Mouse (Mus musculus) spleen, adult 2 months (tissue): ENCODE measurements around the gene Sec24a. TPM values are rescaled to one million over a fixed set of nuclear protein-coding genes. Genes with fewer than 3 reads are reported as not detected.
"Not testable (repeated sequence)": the region's sequence is repeated elsewhere in the genome, so short reads cannot be mapped to it uniquely, and the experiment has no call there.

ENCODE experiments used
- DNase-seq, 2 experiments: peaks; one replicate each; pipeline versions ENCODE4 v3.0.0 to v3.0.0-alpha.2; 2012 to 2021; ENCODE audit warnings: low spot score in 2 of 2, low read depth in 1 of 2
- H3K27ac ChIP-seq: fragments of 200-500 bp; 2 replicates; pipeline ENCODE4 v1.5.1; 2012; ENCODE audit warnings: low read length, inconsistent platforms; ENCODE audit not compliant: insufficient read depth
- H3K27me3 ChIP-seq: fragments of 200-500 bp; 2 replicates; pipeline ENCODE4 v1.6.1; 2012; ENCODE audit warnings: mild to moderate bottlenecking, moderate library complexity, low read length, inconsistent platforms; ENCODE audit not compliant: control insufficient read depth, insufficient read depth
- H3K36me3 ChIP-seq: fragments of 200-500 bp; 2 replicates; pipeline ENCODE4 v1.6.1; 2012; ENCODE audit warnings: mild to moderate bottlenecking, low read length, inconsistent platforms; ENCODE audit not compliant: control insufficient read depth, insufficient read depth
- H3K4me1 ChIP-seq: fragments of 200-500 bp; 2 replicates; pipeline ENCODE4 v1.6.1; 2011; ENCODE audit warnings: inconsistent platforms; ENCODE audit not compliant: control insufficient read depth, insufficient read depth, insufficient read length
- H3K4me3 ChIP-seq: fragments of 200-500 bp; 2 replicates; pipeline ENCODE4 v1.5.1; 2011; ENCODE audit warnings: mild to moderate bottlenecking, inconsistent platforms; ENCODE audit not compliant: insufficient read depth, insufficient read length; ENCODE audit errors: extremely low read depth
- CTCF ChIP-seq: fragments of 200-500 bp; IDR thresholded peaks from 2 replicates; pipeline ENCODE4 v1.5.1; 2011; ENCODE audit warnings: mild to moderate bottlenecking, inconsistent platforms; ENCODE audit not compliant: insufficient read depth, insufficient read length, insufficient replicate concordance; ENCODE audit errors: extremely low read depth
- POLR2A ChIP-seq: fragments of 200-500 bp; IDR thresholded peaks from 2 replicates; pipeline ENCODE4 v1.6.1; 2011; ENCODE audit warnings: low read depth, low read length, inconsistent platforms
- WGBS: fragments of 180-500 bp; shearing (Covaris S2); methylation state at CpG from one replicate; pipeline ENCODE4 v1.1.7; 2018; 5-methylcytosine and 5-hydroxymethylcytosine counted together
- polyA plus RNA-seq: library from polyadenylated mRNA; depleted of rRNA; stranded (reverse); fragments of >200 nt; gene quantifications from 2 replicates; pipeline ENCODE4 v1.2.3, GENCODE M21; 2012

Sec24a gene
- polyA plus RNA-seq, 1 experiment = 10.0 TPM

DNA sequence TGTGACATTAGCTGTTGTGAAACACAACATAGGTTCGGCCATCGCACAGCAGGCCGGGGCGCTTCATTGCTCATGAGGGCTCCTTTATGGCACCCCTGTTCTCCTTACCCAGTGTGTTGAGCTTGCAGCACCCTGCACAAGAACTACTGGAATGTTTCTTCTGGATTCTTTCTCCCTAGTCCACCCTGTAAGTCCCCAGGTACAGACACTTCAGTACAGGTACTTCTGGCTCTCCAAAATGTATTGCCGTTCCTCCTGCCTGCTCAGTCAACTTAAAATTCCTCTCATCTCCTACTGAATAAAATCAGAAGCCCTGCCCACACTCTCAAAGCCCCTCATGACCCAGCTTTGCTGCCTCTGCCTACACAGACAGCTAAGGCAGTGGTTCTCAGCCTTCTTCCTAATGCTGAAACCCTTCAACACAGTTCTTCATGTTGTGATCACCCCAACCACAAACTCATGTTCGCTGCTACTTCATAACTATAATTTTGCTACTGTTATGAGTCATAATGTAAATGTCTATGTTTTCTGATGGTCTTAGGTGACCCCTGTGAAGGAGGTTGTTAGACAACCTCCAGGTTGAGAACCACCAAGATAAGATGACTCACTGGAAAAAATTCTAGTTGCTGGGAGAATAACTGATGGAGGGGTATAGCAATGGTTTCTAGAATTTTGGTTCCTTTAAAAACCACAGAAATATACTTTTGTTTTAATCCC, 3.3 kb downstream of the Sec24a start:
- no peak overlapping the region for H3K27ac ChIP-seq
- H3K4me1 ChIP-seq = peaks cover 7% of the 10 kb centered on the region
- H3K27me3 ChIP-seq = no peaks in the 10 kb centered on the region
- no peaks in the 10 kb centered on the region for H3K36me3 ChIP-seq
- TF ChIP-seq CTCF (no peak), POLR2A (no peak)
- 82% methylated on average over 6 of the region's 6 CpGs for WGBS
- H3K4me3 ChIP-seq = no peak overlapping the region
- no peak for DNase-seq

GRCm38 (mm10) chr11:51759251-51759650, 4.2 kb downstream of the Sec24a start:
- TF ChIP-seq POLR2A = no peak
- TF ChIP-seq CTCF = no peak
- Histone ChIP-seq H3K4me1 (peaks cover 3% of the 10 kb centered on the region), H3K27me3 (no peaks in the 10 kb centered on the region), H3K27ac (no peak overlapping the region), H3K4me3 (no peak overlapping the region), H3K36me3 (no peaks in the 10 kb centered on the region)
- WGBS = 84% methylated on average over 2 of the region's 2 CpGs
- DNase-seq = no peak

DNA sequence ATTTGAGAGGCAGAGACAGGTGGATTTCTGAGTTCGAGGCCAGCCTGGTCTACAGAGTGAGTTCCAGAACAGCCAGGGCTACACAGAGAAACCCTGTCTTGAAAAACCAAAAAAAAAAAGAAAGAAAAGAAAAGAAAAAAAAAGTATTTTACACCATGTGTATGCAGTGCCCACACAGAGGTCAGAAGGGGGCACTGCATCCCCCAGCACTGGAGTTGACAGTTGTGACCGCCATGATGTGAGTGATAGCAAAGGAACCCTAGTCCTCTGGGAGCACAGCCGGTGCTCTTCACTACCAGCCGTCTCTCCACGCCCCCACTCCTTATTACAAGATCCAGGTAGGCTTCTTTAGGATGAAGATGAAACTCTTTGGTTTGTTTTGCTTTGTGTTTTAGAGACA, 5.2 kb downstream of the Sec24a start:
- H3K4me1 ChIP-seq, H3K27me3 ChIP-seq, H3K27ac ChIP-seq, DNase-seq, H3K36me3 ChIP-seq, H3K4me3 ChIP-seq: not testable (repeated sequence)
- WGBS = 90% methylated on average over 5 of the region's 5 CpGs

- DNase-seq = no peak
- Histone ChIP-seq H3K27me3 (no peaks in the 10 kb centered on the region), H3K4me1 (peaks cover 7% of the 10 kb centered on the region; the same call in 1 of the 2 replicates), H3K27ac (no peak overlapping the region), H3K4me3 (no peak overlapping the region), H3K36me3 (no peaks in the 10 kb centered on the region)
- no peak for TF ChIP-seq POLR2A
- no peak for TF ChIP-seq CTCF
- WGBS = 77% methylated on average over 5 of the region's 5 CpGs
Measured at GRCm38 (mm10) chr11:51757625-51758024, 5.8 kb downstream of the Sec24a start.

GRCm38 (mm10) chr11:51757023-51757422, 6.4 kb downstream of the Sec24a start:
- peak overlapping the region; percentile 91 for H3K27ac ChIP-seq
- TF ChIP-seq POLR2A (no peak), CTCF (no peak)
- DNase-seq = no peak
- no peaks in the 10 kb centered on the region for H3K27me3 ChIP-seq
- no peaks in the 10 kb centered on the region for H3K36me3 ChIP-seq
- H3K4me3 ChIP-seq = peak overlapping the region; percentile 99
- peaks cover 7% of the 10 kb centered on the region; the same call in 1 of the 2 replicates for H3K4me1 ChIP-seq
- WGBS = 77% methylated on average over 11 of the region's 11 CpGs

DNA sequence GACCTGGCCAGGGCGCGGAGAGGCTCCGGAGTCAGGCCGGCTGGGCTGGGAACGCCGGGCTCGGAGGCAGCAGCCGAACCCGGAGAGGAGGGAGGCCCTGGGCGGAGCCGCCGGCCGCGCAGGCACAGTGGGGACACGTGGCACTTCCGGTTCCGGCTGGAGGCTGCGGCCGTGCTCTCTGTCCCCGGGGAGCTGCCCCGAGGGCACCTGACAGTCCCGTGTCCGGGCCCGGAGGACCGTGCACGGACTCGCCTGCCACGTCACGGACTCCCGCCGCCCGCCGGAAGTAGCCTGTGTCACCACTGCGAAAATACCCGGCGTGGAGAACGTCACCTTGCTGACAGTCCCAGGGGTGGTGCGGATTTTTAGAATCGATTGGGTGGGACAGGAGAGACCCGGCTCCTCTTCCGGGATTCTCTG, 7.1 kb downstream of the Sec24a start:
- H3K4me3 ChIP-seq = peak overlapping the region; percentile 99
- DNase-seq = peak; percentile 88 to 89
- no peaks in the 10 kb centered on the region for H3K36me3 ChIP-seq
- peak overlapping the region; percentile 91 for H3K27ac ChIP-seq
- H3K27me3 ChIP-seq = no peaks in the 10 kb centered on the region
- under 1% methylated on average over 40 of the region's 41 CpGs for WGBS
- TF ChIP-seq POLR2A (peak; percentile 85), CTCF (no peak)
- peaks cover 7% of the 10 kb centered on the region; the same call in 1 of the 2 replicates for H3K4me1 ChIP-seq

- WGBS = 2% methylated on average over 46 of the region's 46 CpGs
- Histone ChIP-seq H3K27ac (peak overlapping the region; percentile 91), H3K36me3 (no peaks in the 10 kb centered on the region), H3K4me3 (peak overlapping the region; percentile 99), H3K27me3 (no peaks in the 10 kb centered on the region), H3K4me1 (peaks cover 7% of the 10 kb centered on the region; the same call in 1 of the 2 replicates)
- DNase-seq = peak; percentile 4 to 12
- no peak for TF ChIP-seq CTCF
- no peak for TF ChIP-seq POLR2A
Measured at GRCm38 (mm10) chr11:51755621-51756311, 7.7 kb downstream of the Sec24a start.

GRCm38 (mm10) chr11:51751623-51752225, 11.7 kb downstream of the Sec24a start:
- 89% methylated on average over 6 of the region's 6 CpGs for WGBS
- not testable (repeated sequence) for H3K27ac ChIP-seq, H3K4me3 ChIP-seq, H3K27me3 ChIP-seq, H3K36me3 ChIP-seq, DNase-seq, H3K4me1 ChIP-seq
